Mouse (Mus musculus) liver, postnatal 0 days (tissue): ENCODE measurements around the gene Thbd. TPM values are rescaled to one million over a fixed set of nuclear protein-coding genes. Genes with fewer than 3 reads are reported as not detected.
A peak's percentile ranks its signal among the peaks of the same experiment; 100 is the strongest.

Experiments used
- ATAC-seq: fragments of 200-750 bp; cut with Nextera tagmentation; 2 replicates; pipeline ENCODE4 v1.8.0; 2017; ENCODE audit warnings: mild to moderate bottlenecking, moderate library complexity
- DNase-seq: peaks from one replicate; pipeline ENCODE4 v3.0.0-alpha.2; 2016
- H3K27ac ChIP-seq: fragments of 300-500 bp; sonication (generic); 2 replicates; pipeline ENCODE4 v1.5.1; 2014; ENCODE audit warnings: antibody characterized with exemption, moderate library complexity, mild to moderate bottlenecking, low read depth
- H3K27me3 ChIP-seq: fragments of 300-500 bp; sonication (generic); 2 replicates; pipeline ENCODE4 v1.6.1; 2014; ENCODE audit warnings: low read length, control low read depth, mixed read lengths; ENCODE audit not compliant: insufficient read depth
- H3K36me3 ChIP-seq: fragments of 300-500 bp; sonication (generic); replicated peaks from 2 replicates; pipeline ENCODE4 v1.6.1; 2014; ENCODE audit warnings: mild to moderate bottlenecking, control low read depth, low read length, moderate library complexity, mixed read lengths; ENCODE audit not compliant: insufficient read depth
- H3K4me1 ChIP-seq: fragments of 300-500 bp; sonication (generic); 2 replicates; pipeline ENCODE4 v1.6.1; 2014; ENCODE audit warnings: antibody characterized with exemption, mild to moderate bottlenecking, control low read depth; ENCODE audit not compliant: insufficient read depth
- H3K4me2 ChIP-seq: fragments of 300-500 bp; sonication (generic); 2 replicates; pipeline ENCODE4 v1.6.1; 2014; ENCODE audit warnings: low read depth, mild to moderate bottlenecking, low read length, moderate library complexity, mixed read lengths
- H3K4me3 ChIP-seq: fragments of 300-500 bp; sonication (generic); 2 replicates; pipeline ENCODE4 v1.5.1; 2014; ENCODE audit warnings: low read depth, low read length
- H3K9ac ChIP-seq: fragments of 300-500 bp; sonication (generic); replicated peaks from 2 replicates; pipeline ENCODE4 v1.6.1; 2014; ENCODE audit warnings: mild to moderate bottlenecking, moderate library complexity
- H3K9me3 ChIP-seq: fragments of 300-500 bp; sonication (generic); 2 replicates; pipeline ENCODE4 v1.6.1; 2016; ENCODE audit warnings: mild to moderate bottlenecking, control low read depth, low read length, mixed read lengths
- CTCF ChIP-seq: sonication (generic); IDR thresholded peaks from 2 replicates; pipeline ENCODE4 v1.5.1; 2016; ENCODE audit warnings: antibody characterized with exemption, low read depth
- EP300 ChIP-seq: IDR thresholded peaks from 2 replicates; pipeline ENCODE4 v1.6.1; 2016; ENCODE audit warnings: antibody characterized with exemption, low read depth, mild to moderate bottlenecking
- WGBS: fragments of 180-500 bp; shearing (Covaris S2); extraction: QIAGEN DNeasy Blood & Tissue Kit; methylation state at CpG from one replicate; pipeline ENCODE4 v1.1.7; 2014; ENCODE audit not compliant: insufficient replicate concordance; 5-methylcytosine and 5-hydroxymethylcytosine counted together
- polyA plus RNA-seq: library from polyadenylated mRNA; unstranded; fragments of >200 nt; fragmentation: Nextera tagmentation; extraction: Ambion mirVana; gene quantifications from 2 replicates; pipeline ENCODE4 v1.2.1, GENCODE M21; 2015

Thbd gene
- 1.6 and 1.7 TPM in 2 replicates for polyA plus RNA-seq

DNA sequence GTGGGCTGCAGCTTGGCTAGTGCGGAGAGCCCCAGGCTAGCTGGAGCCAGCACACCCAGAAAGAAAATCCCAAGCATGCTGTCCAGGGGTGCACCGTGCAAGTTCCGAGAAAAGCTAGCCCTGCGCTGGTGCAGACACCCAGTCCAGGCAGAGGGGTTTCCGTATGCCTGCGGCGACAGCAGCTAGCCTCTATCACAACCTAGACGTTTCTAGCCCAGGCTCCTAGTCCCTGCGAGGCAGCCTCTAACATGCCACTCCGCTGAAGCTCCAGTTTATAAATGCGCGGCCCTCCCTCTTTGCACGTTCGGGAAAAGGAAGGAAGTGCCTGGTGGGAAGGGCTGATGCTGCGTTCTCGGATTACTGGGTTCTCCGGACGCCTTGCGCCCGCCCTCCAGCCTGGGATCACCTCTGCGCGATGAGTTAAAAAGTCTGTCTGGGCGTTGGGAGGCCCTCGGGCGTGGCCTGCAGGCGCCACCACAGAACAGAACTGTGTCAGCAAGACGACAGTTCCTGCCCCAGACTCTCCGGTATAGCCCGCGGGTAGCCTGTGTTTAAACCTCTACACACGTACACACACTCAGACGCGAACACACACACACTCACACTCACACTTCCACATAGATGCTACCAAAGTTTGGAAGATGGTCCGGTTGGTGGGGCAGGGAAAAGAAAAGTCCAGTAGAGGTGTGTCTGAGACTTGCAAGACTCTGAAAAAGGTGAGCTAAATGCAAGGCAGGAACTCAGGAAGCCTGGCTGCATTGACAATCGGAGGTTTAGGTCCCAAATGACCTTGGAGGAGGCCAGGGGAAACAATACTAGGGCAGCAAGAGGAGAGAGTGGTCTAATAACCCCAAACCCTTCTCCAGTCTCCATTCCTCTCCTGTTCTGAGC lies at the start of gene Thbd:
Thbd (minus strand) TSS at position 319 of the 891 bp plus-strand sequence.
- Histone ChIP-seq H3K4me2 (peak within 1 kb of the TSS; percentile 68), H3K4me1 (peaks cover 11% of the 10 kb centered on the region; the same call in 1 of the 2 replicates), H3K4me3 (peak within 1 kb of the TSS; percentile 53), H3K36me3 (no peaks in the 10 kb centered on the region), H3K9me3 (no peaks in the 10 kb centered on the region), H3K27me3 (peaks cover 22% of the 10 kb centered on the region), H3K27ac (peak within 1 kb of the TSS; percentile 76), H3K9ac (peak within 1 kb of the TSS; percentile 51)
- no peak for TF ChIP-seq CTCF
- no peak for TF ChIP-seq EP300
- 2% methylated on average over 35 of the region's 35 CpGs for WGBS
- peak; percentile 59 for ATAC-seq
- peak; percentile 56 for DNase-seq

DNA sequence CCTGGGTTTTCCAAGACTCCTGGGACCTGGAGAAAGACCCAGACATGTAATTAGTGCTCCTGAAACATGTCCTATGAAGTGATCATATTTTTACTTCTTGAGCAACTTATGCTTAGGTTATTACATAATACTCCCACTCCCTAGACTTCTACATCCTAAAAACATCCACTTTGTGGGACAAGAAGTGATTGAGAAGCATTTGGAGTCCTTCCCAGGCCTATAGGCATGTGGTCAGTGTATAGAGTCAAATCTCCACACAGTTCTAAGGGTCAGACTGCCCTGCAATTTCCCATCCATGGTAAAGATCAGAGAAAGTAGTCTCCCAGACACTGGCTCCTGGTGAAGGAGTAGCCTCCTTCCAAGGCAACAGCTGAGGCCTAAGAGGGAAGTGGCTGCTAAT lies 47.4 kb upstream of the Thbd start:
- H3K4me3 ChIP-seq = no peak overlapping the region
- H3K27me3 ChIP-seq = no peaks in the 10 kb centered on the region
- ATAC-seq = no peak
- H3K9me3 ChIP-seq = no peaks in the 10 kb centered on the region
- H3K27ac ChIP-seq = no peak overlapping the region
- TF ChIP-seq CTCF (no peak), EP300 (no peak)
- no peak overlapping the region for H3K9ac ChIP-seq
- H3K4me2 ChIP-seq = no peak overlapping the region
- H3K4me1 ChIP-seq = 0 out of 2 replicates have a peak, but pooled peaks cover under 1% of the 10 kb centered on the region
- no peaks in the 10 kb centered on the region for H3K36me3 ChIP-seq
- DNase-seq = no peak

DNA sequence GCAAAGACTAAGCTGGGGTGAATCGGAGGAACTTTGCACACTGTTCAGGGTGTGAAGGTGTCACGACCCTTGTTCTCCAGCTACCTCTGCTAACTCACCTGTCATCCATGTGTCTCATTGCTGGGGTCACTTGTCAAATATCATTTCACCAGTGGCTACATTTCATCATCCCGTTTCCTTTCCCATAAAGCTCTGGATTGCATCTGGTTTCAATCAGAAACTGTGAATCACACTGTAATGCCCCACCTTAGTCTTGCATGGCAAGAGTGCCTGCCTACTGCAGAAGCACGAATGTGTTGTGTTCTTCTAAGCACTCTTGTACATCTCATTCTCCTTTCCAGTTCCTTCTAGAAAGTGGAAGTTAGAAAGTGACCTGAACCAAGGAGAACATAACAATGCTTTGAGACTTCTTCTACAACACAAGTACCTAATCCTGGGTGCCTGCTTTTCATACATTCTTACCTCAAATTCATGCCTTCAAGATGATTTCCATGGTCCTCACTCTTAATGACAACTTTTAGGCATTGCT lies 46.1 kb upstream of the Thbd start:
- no peak overlapping the region for H3K9ac ChIP-seq
- no peak overlapping the region for H3K4me3 ChIP-seq
- H3K27ac ChIP-seq = no peak overlapping the region
- TF ChIP-seq CTCF = no peak
- TF ChIP-seq EP300 = no peak
- 58% methylated on average over 4 of the region's 4 CpGs for WGBS
- no peaks in the 10 kb centered on the region for H3K36me3 ChIP-seq
- DNase-seq (no peak), ATAC-seq (no peak)
- H3K4me2 ChIP-seq = no peak overlapping the region
- 0 out of 2 replicates have a peak, but pooled peaks cover 2% of the 10 kb centered on the region for H3K4me1 ChIP-seq
- no peaks in the 10 kb centered on the region for H3K9me3 ChIP-seq
- H3K27me3 ChIP-seq = no peaks in the 10 kb centered on the region

DNA sequence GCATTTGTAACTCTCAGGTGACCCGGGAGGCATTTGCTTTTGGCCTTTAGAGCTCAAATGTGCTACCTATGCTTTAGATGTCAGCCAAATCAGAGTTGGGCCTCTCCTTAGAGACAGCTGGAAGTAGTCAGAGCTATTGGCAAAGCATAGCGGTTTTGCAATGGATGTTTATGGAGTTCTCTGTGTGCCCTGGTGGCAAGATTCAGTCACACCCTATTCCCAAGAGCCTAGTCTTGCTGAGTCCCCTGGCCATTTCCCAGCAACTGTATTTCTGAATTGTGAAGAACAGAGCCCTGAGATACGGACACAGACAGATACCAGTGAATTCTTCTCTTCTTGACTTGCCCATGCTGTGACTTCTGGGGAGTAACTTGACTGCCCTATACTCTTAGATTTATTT lies 45.1 kb upstream of the Thbd start:
- ATAC-seq (no peak), DNase-seq (no peak)
- no peaks in the 10 kb centered on the region for H3K36me3 ChIP-seq
- H3K9ac ChIP-seq = no peak overlapping the region
- H3K4me3 ChIP-seq = no peak overlapping the region
- no peak overlapping the region for H3K4me2 ChIP-seq
- TF ChIP-seq CTCF (no peak), EP300 (no peak)
- H3K9me3 ChIP-seq = no peaks in the 10 kb centered on the region
- no peak overlapping the region for H3K27ac ChIP-seq
- 0 out of 2 replicates have a peak, but pooled peaks cover 2% of the 10 kb centered on the region for H3K4me1 ChIP-seq
- WGBS = 70% methylated on average over 3 of the region's 3 CpGs
- H3K27me3 ChIP-seq = no peaks in the 10 kb centered on the region

DNA sequence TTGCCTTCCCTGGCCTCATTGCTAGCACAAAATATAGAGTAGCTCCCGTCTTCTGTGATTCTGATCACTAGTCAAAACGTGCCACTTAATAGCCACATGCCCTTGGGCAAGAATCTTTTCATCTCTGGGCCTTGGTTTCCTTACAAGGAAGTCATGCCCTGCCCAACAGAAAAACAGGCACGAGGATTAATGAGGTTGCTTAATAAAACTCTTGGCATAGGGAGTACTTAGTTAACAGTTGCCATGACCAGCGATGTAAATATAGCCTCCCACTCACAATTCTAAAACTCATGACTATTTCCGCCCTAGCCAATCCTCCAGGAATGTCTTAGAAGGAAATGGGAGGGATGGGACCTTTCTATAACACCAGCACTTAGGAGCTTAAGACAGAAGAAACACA lies 43.5 kb upstream of the Thbd start:
- no peak for DNase-seq
- no peaks in the 10 kb centered on the region for H3K27me3 ChIP-seq
- H3K27ac ChIP-seq = peak overlapping the region; percentile 29; the same call in 1 of the 2 replicates
- H3K4me1 ChIP-seq = 0 out of 2 replicates have a peak, but pooled peaks cover 2% of the 10 kb centered on the region
- H3K9ac ChIP-seq = no peak overlapping the region
- H3K4me3 ChIP-seq = no peak overlapping the region
- H3K9me3 ChIP-seq = no peaks in the 10 kb centered on the region
- 56% methylated on average over 5 of the region's 5 CpGs for WGBS
- H3K4me2 ChIP-seq = no peak overlapping the region
- ATAC-seq = no peak
- TF ChIP-seq EP300 = no peak
- no peak for TF ChIP-seq CTCF
- H3K36me3 ChIP-seq = no peaks in the 10 kb centered on the region

DNA sequence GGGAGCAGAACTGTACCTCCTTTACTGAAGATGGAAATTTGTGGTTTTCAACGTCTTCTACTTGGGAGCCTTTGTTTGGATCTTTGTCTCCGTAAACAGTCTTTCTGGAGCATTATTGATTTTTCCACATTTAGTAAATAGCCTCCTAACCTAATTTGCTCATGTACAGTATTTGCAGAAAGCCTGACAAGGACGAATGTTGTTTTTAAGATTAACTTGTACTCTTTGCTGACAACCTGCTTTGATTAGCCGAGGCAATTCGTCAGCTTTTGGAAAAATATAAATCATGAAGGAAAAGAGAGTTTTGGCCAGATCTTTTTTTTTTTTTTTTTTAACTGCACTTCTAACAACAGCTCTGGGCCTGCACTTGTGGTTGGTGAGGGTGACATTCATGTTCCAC lies 42.6 kb upstream of the Thbd start:
- Histone ChIP-seq H3K9ac (no peak overlapping the region), H3K9me3 (no peaks in the 10 kb centered on the region), H3K4me3 (no peak overlapping the region), H3K4me2 (no peak overlapping the region), H3K4me1 (0 out of 2 replicates have a peak, but pooled peaks cover 2% of the 10 kb centered on the region), H3K27ac (no peak overlapping the region), H3K36me3 (no peaks in the 10 kb centered on the region), H3K27me3 (no peaks in the 10 kb centered on the region)
- ATAC-seq (no peak), DNase-seq (no peak)
- 49% methylated on average over 5 of the region's 5 CpGs for WGBS
- TF ChIP-seq EP300 = no peak
- no peak for TF ChIP-seq CTCF
